Mouse (Mus musculus) heart, embryonic 10.5 days (tissue): ENCODE data around the gene Kcnc2. TPM values are rescaled to one million over a fixed set of nuclear protein-coding genes. Genes with fewer than 3 reads are reported as not detected.

Experiments used
- DNase-seq: peaks from one replicate; pipeline ENCODE4 v3.0.0-alpha.2; 2017; ENCODE audit warnings: low spot score
- H3K27ac ChIP-seq: fragments of 300-500 bp; sonication (generic); 2 replicates; pipeline ENCODE4 v1.5.1; 2016; ENCODE audit warnings: mild to moderate bottlenecking
- H3K27me3 ChIP-seq: fragments of 300-500 bp; sonication (generic); 2 replicates; pipeline ENCODE4 v1.6.1; 2016; ENCODE audit warnings: mild to moderate bottlenecking; ENCODE audit not compliant: poor library complexity, insufficient read depth, severe bottlenecking
- H3K36me3 ChIP-seq: fragments of 300-500 bp; sonication (generic); 2 replicates; pipeline ENCODE4 v1.6.1; 2016; ENCODE audit warnings: mild to moderate bottlenecking, moderate library complexity
- H3K4me1 ChIP-seq: fragments of 300-500 bp; sonication (generic); 2 replicates; pipeline ENCODE4 v1.6.1; 2016; ENCODE audit warnings: mild to moderate bottlenecking
- H3K4me3 ChIP-seq: fragments of 300-500 bp; sonication (generic); 2 replicates; pipeline ENCODE4 v1.5.1; 2016; ENCODE audit warnings: mild to moderate bottlenecking, moderate library complexity
- H3K9me3 ChIP-seq: fragments of 300-500 bp; sonication (generic); 2 replicates; pipeline ENCODE4 v1.6.1; 2016; ENCODE audit warnings: mild to moderate bottlenecking, moderate library complexity
- WGBS: fragments of 180-500 bp; shearing (Covaris S2); methylation state at CpG from one replicate; pipeline ENCODE4 v1.1.7; 2016; 5-methylcytosine and 5-hydroxymethylcytosine counted together
- polyA plus RNA-seq: library from polyadenylated mRNA; unstranded; fragments of >200 nt; fragmentation: Nextera tagmentation; extraction: Ambion mirVana; gene quantifications from 2 replicates; pipeline ENCODE4 v1.2.1, GENCODE M21; 2016

The Kcnc2 gene
- polyA plus RNA-seq, 1 experiment from 2014 or later = 0.50 TPM

- DNase-seq = no peak
- Histone ChIP-seq H3K27me3 (no peaks in the 10 kb centered on the region), H3K27ac (no peak overlapping the region), H3K4me1 (no peaks in the 10 kb centered on the region), H3K36me3 (no peaks in the 10 kb centered on the region), H3K9me3 (no peaks in the 10 kb centered on the region), H3K4me3 (no peak overlapping the region)
- WGBS = 39% methylated on average over 11 of the region's 11 CpGs
Measured at GRCm38 (mm10) chr10:112315136-112315535, 44.2 kb downstream of the Kcnc2 start.

- Histone ChIP-seq H3K9me3 (no peaks in the 10 kb centered on the region), H3K4me1 (no peaks in the 10 kb centered on the region), H3K36me3 (no peaks in the 10 kb centered on the region), H3K27me3 (no peaks in the 10 kb centered on the region), H3K4me3 (no peak overlapping the region), H3K27ac (no peak overlapping the region)
- DNase-seq = no peak
- WGBS = 85% methylated on average over 1 of the region's 1 CpGs
Measured at GRCm38 (mm10) chr10:112317783-112318182, 46.9 kb downstream of the Kcnc2 start.

DNA sequence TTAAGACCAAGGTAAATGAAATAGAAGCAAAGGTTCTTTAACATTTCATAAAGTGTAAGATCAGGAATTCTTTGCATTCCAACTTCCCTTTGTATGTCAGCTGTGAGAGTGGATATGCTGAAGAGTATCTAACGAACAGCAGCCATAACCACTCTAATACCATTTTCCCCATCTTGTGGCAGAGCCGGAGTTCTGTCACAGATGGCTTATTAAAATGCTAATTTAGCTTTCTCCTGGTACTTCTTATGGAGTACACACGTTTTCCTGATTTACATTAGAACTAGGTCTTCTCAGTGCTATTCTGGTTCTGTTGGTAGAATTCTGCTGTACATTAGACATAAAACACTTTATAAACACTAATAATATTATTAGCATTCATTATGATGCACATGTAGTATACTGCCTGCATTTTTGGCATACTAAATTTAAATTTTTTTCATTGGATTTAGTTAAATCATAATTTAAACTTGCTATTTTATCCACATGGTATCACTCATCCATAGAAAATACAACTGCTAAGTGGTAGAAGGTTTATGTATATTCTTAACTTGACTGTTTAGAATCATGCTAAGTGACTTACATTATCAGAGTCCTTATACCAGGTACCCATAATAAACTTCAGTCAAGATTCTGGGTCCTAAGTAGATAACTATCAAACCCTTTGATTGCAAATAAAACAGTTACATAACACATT is 86.9 kb downstream of the Kcnc2 start:
- Histone ChIP-seq H3K4me1 (no peaks in the 10 kb centered on the region), H3K36me3 (no peaks in the 10 kb centered on the region), H3K27ac (no peak overlapping the region), H3K9me3 (no peaks in the 10 kb centered on the region), H3K4me3 (no peak overlapping the region), H3K27me3 (no peaks in the 10 kb centered on the region)
- WGBS = 77% methylated on average over 3 of the region's 3 CpGs
- no peak for DNase-seq

DNA sequence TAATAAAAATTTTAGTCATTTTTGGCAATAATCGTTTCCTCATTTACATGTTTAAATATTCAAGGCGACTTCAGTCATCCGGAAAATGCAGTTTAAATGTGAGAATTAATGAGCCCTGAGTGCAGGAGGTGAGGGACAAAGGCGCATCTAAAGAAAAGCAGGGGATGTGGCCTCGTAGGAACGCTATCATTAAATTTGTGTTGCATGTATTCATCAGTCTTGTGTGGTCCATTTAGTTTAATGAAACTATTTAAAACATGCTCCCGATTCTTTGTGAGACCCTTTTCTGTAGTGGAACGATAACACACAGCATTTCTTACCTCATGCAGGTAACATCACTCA is 87.4 kb downstream of the Kcnc2 start:
- H3K4me1 ChIP-seq = no peaks in the 10 kb centered on the region
- H3K4me3 ChIP-seq = no peak overlapping the region
- no peaks in the 10 kb centered on the region for H3K9me3 ChIP-seq
- H3K27ac ChIP-seq = no peak overlapping the region
- H3K36me3 ChIP-seq = no peaks in the 10 kb centered on the region
- DNase-seq = no peak
- WGBS = 83% methylated on average over 8 of the region's 8 CpGs
- H3K27me3 ChIP-seq = no peaks in the 10 kb centered on the region

- WGBS = 79% methylated on average over 5 of the region's 5 CpGs
Measured at GRCm38 (mm10) chr10:112360704-112361103, 89.8 kb downstream of the Kcnc2 start.

GRCm38 (mm10) chr10:112368369-112368768 is 97.4 kb downstream of the Kcnc2 start:
- Histone ChIP-seq H3K4me3 (no peak overlapping the region), H3K4me1 (no peaks in the 10 kb centered on the region), H3K27ac (no peak overlapping the region), H3K36me3 (no peaks in the 10 kb centered on the region), H3K27me3 (no peaks in the 10 kb centered on the region), H3K9me3 (no peaks in the 10 kb centered on the region)
- 63% methylated on average over 3 of the region's 3 CpGs for WGBS
- no peak for DNase-seq

More at GRCm38 (mm10) chr10:112360704-112361103, 89.8 kb downstream of the Kcnc2 start:
- Histone ChIP-seq H3K9me3 (no peaks in the 10 kb centered on the region), H3K4me1 (no peaks in the 10 kb centered on the region), H3K27me3 (no peaks in the 10 kb centered on the region), H3K36me3 (no peaks in the 10 kb centered on the region), H3K4me3 (no peak overlapping the region), H3K27ac (no peak overlapping the region)
- DNase-seq = no peak

GRCm38 (mm10) chr10:112377163-112377562 is 106.2 kb downstream of the Kcnc2 start:
- no peak overlapping the region for H3K4me3 ChIP-seq
- no peaks in the 10 kb centered on the region for H3K9me3 ChIP-seq
- H3K36me3 ChIP-seq = no peaks in the 10 kb centered on the region
- 80% methylated on average over 5 of the region's 5 CpGs for WGBS
- no peaks in the 10 kb centered on the region for H3K27me3 ChIP-seq
- no peak overlapping the region for H3K27ac ChIP-seq
- DNase-seq = no peak
- no peaks in the 10 kb centered on the region for H3K4me1 ChIP-seq

- Histone ChIP-seq H3K4me3 (no peak overlapping the region), H3K4me1 (no peaks in the 10 kb centered on the region), H3K27ac (no peak overlapping the region), H3K36me3 (no peaks in the 10 kb centered on the region), H3K27me3 (no peaks in the 10 kb centered on the region), H3K9me3 (no peaks in the 10 kb centered on the region)
- DNase-seq = no peak
- WGBS = 75% methylated on average over 6 of the region's 6 CpGs
Measured at GRCm38 (mm10) chr10:112378465-112378864, 107.5 kb downstream of the Kcnc2 start.

DNA sequence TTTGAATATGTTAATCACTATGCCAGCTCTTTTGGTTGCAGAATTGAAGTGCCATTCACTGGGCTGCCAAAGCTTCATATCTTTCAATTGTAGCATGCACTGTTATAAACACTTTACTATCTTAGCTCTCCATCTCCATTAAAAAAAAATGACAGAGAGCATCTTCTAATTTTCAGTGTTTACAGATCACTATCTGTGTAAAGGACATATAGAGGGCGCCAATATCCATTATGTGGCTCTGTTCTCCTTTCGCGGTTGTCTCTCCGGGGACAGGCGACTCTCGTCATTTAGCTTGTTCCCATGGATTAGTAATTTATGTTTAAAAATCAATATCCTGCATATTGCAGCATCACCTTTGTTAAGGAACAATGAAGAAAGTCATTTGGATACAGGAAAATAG is 109.7 kb downstream of the Kcnc2 start:
- H3K27me3 ChIP-seq = no peaks in the 10 kb centered on the region
- H3K9me3 ChIP-seq = no peaks in the 10 kb centered on the region
- no peak for DNase-seq
- H3K27ac ChIP-seq = no peak overlapping the region
- no peaks in the 10 kb centered on the region for H3K4me1 ChIP-seq
- H3K36me3 ChIP-seq = no peaks in the 10 kb centered on the region
- H3K4me3 ChIP-seq = no peak overlapping the region
- 84% methylated on average over 6 of the region's 6 CpGs for WGBS

- Histone ChIP-seq H3K4me1 (no peaks in the 10 kb centered on the region), H3K27me3 (no peaks in the 10 kb centered on the region), H3K27ac (no peak overlapping the region), H3K36me3 (no peaks in the 10 kb centered on the region), H3K9me3 (no peaks in the 10 kb centered on the region), H3K4me3 (no peak overlapping the region)
- DNase-seq = no peak
- 64% methylated on average over 8 of the region's 8 CpGs for WGBS
Measured at GRCm38 (mm10) chr10:112394399-112394970, 123.6 kb downstream of the Kcnc2 start.

DNA sequence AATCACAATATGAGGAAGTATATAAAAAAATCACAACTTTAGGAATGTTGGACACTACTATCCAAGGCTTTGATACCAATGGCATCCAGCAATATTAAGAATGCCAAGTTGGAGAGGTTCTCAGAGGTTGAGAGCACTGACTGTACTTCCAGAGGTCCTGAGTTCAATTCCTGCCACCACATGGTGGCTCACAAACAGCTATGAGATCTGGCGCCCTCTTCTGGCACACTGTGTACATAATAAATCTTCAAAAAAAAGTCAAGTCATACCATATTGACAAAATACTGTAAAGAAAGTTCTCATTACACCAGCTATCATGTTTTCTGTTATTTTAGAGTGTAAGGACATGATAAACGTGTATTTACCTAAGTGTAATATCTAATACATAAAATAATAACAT is 126.3 kb downstream of the Kcnc2 start:
- H3K36me3 ChIP-seq = no peaks in the 10 kb centered on the region
- no peak for DNase-seq
- H3K4me3 ChIP-seq = no peak overlapping the region
- 42% methylated on average over 2 of the region's 2 CpGs for WGBS
- no peaks in the 10 kb centered on the region for H3K4me1 ChIP-seq
- no peaks in the 10 kb centered on the region for H3K27me3 ChIP-seq
- no peaks in the 10 kb centered on the region for H3K9me3 ChIP-seq
- H3K27ac ChIP-seq = no peak overlapping the region

DNA sequence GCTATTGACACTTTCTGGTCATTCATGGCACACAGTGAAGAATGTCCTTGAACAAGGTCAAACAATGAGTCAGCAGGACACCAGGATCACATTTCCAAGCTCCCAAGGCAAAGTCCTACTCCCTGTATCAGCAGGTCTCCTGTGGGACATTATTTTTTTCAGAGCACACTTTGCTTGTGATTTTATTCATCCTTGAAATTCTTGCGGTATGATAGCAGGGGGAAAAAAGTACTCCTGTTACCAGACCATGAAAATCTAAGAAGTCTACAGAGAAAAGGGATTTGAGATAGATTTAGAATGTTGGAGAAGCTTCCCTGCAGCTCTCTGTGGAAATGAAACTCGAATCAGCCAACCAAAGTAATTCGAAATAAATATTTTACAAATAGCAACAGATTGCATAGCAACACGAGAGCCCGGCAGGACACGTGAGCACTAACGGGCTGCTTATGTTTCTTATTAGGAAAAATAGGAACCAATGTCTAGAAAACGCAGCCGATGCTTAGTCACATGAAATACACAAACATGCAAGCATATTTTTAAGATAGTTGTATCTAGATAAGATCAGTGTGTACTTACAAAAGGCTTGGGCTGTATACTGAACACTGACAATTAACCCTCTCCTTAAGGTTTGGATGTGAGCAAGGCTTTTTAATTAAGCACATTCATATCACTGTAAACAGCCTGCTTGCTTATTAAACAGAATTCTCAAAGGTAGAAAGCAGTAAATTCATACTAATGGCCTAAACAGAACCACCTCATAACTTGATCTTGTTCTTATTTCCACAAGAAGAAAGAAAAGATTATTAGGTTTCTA is 129.9 kb downstream of the Kcnc2 start:
- no peak overlapping the region for H3K4me3 ChIP-seq
- 81% methylated on average over 9 of the region's 9 CpGs for WGBS
- no peaks in the 10 kb centered on the region for H3K9me3 ChIP-seq
- H3K36me3 ChIP-seq = no peaks in the 10 kb centered on the region
- no peaks in the 10 kb centered on the region for H3K4me1 ChIP-seq
- no peaks in the 10 kb centered on the region for H3K27me3 ChIP-seq
- no peak overlapping the region for H3K27ac ChIP-seq
- DNase-seq = no peak

DNA sequence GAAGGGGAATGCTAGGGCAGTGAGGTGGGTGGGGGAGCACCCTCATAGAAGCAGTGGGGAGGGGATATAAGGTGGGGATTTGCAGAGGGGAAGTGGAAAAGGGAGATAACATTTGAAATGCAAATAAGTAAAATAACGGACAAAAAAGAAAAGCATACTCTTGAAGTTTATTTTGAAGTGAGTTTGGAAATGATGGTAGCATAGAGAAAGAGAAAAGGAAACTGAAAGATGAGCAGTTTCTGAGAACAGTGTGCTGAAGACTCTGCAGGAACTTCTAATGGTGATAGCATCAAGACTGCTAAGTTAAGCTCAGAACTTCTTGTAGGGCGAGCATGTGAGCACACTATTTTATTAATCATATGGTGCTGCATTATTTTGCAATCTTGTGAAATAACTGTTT is 138.6 kb downstream of the Kcnc2 start:
- Histone ChIP-seq H3K36me3 (no peaks in the 10 kb centered on the region), H3K9me3 (no peaks in the 10 kb centered on the region), H3K4me1 (no peaks in the 10 kb centered on the region), H3K27me3 (no peaks in the 10 kb centered on the region), H3K27ac (no peak overlapping the region), H3K4me3 (no peak overlapping the region)
- no peak for DNase-seq
- 72% methylated on average over 2 of the region's 2 CpGs for WGBS
